In genomic region chr13:113610732-113611500, GRCm38 (mm10) we compare ENCODE assay signal across 13 mouse cellular contexts. TPM values are rescaled to one million over a fixed set of nuclear protein-coding genes. Genes with fewer than 3 reads are reported as not detected.
DNase-seq lines count a peak whose midpoint lies in the region; ATAC-seq and TF ChIP-seq lines count a peak whose summit lies in the region.
"Had no signal": no experiment of that assay in that cellular context is flagged by ENCODE, and none has a peak within 500 bp of the region (broad histone marks: within the 10 kb centered on the region; RNA-seq: fewer than 3 reads in every experiment).

No protein-coding gene starts in this region.

- no peak overlapping the region for H3K4me3 ChIP-seq in heart, embryonic 15.5 days
- H3K4me3 ChIP-seq in liver, adult 2 months (ENCODE audit: insufficient read depth, low read depth, low read length): no peak overlapping the region
- H3K4me3 ChIP-seq in liver, embryonic 11.5 days (ENCODE audit: low read depth, low read length): no peak overlapping the region
- H3K4me3 ChIP-seq in stomach, embryonic 16.5 days (replicated peaks; ENCODE audit: low read length): no peak overlapping the region
- H3K4me3 ChIP-seq: liver, embryonic 13.5 days had no signal

- TF ChIP-seq POLR2A in liver, adult 2 months (IDR thresholded peaks at IDR 0.05; ENCODE audit: extremely low read depth, insufficient read depth, low read length): no peak

- no peaks in the 10 kb centered on the region for H3K36me3 ChIP-seq in heart, embryonic 15.5 days
- no peaks in the 10 kb centered on the region for H3K36me3 ChIP-seq in liver, adult 2 months (ENCODE audit: control insufficient read depth, insufficient read depth, low read length)
- peaks cover 4% of the 10 kb centered on the region; the same call in 1 of the 2 replicates for H3K36me3 ChIP-seq in liver, embryonic 11.5 days (ENCODE audit: control insufficient read depth, insufficient read depth, low read length)
- H3K36me3 ChIP-seq in stomach, embryonic 16.5 days (ENCODE audit: control insufficient read depth, insufficient read depth, low read length): no peaks in the 10 kb centered on the region; the same call in 1 of the 2 replicates

- 0 out of 2 replicates have a peak overlapping the region, but pooled peaks have one; percentile 8 for H3K4me2 ChIP-seq in heart, embryonic 15.5 days
- H3K4me2 ChIP-seq in liver, embryonic 11.5 days: no peak overlapping the region
- 0 out of 2 replicates have a peak overlapping the region, but pooled peaks have one; percentile 0 for H3K4me2 ChIP-seq in stomach, embryonic 16.5 days (ENCODE audit: low read depth, low read length)
- H3K4me2 ChIP-seq: liver, embryonic 13.5 days had no signal

- no peak for DNase-seq in heart, postnatal 25 days (ENCODE audit: low spot score)
- DNase-seq in liver, adult 2 months (ENCODE audit: extremely low read depth, low read depth, low spot score): peak; percentile 54
- no peak for DNase-seq in liver, embryonic 11.5 days (ENCODE audit: low spot score)
- peak; percentile 3 for DNase-seq in ovary, postnatal 36 days (ENCODE audit: low spot score)
- no peak for DNase-seq in ovary, postnatal 14 days (ENCODE audit: low spot score)
- DNase-seq: cerebellum, adult 18-20 months; forebrain, postnatal 0 days; liver, embryonic 13.5 days; thymus, postnatal 36 days had no signal

- no peak overlapping the region for H3K27ac ChIP-seq in heart, embryonic 15.5 days
- H3K27ac ChIP-seq in liver, adult 2 months (replicated peaks; ENCODE audit: insufficient read depth, low read depth, low read length): no peak overlapping the region; the same call in 1 of the 2 replicates
- H3K27ac ChIP-seq in liver, embryonic 11.5 days (ENCODE audit: low read depth, low read length): no peak overlapping the region
- H3K27ac ChIP-seq in stomach, embryonic 16.5 days (ENCODE audit: low read length): 0 out of 2 replicates have a peak overlapping the region, but pooled peaks have one; percentile 3
- H3K27ac ChIP-seq: liver, embryonic 13.5 days had no signal

- intact Hi-C loops in heart, postnatal 25 days (cut with DNase I): no loop called here

- no peaks in the 10 kb centered on the region for H3K9me3 ChIP-seq in heart, embryonic 15.5 days (replicated peaks)
- H3K9me3 ChIP-seq in liver, embryonic 11.5 days (ENCODE audit: control insufficient read depth, low read length): no peaks in the 10 kb centered on the region
- H3K9me3 ChIP-seq in stomach, embryonic 16.5 days (replicated peaks; ENCODE audit: control insufficient read depth, low read length): no peaks in the 10 kb centered on the region
- H3K9me3 ChIP-seq: liver, embryonic 13.5 days had no signal

- H3K4me1 ChIP-seq in heart, embryonic 15.5 days (replicated peaks): peaks cover 86% of the 10 kb centered on the region
- peaks cover 55% of the 10 kb centered on the region for H3K4me1 ChIP-seq in liver, adult 2 months (ENCODE audit: control insufficient read depth, insufficient read depth, low read length)
- peaks cover 46% of the 10 kb centered on the region for H3K4me1 ChIP-seq in liver, embryonic 11.5 days (replicated peaks; ENCODE audit: control insufficient read depth, insufficient read depth, low read length)
- peaks cover 79% of the 10 kb centered on the region for H3K4me1 ChIP-seq in stomach, embryonic 16.5 days (ENCODE audit: control insufficient read depth, insufficient read depth, low read length)

- 54% methylated on average over 13 of the region's 13 CpGs for WGBS in heart, embryonic 15.5 days
- WGBS in liver, adult 2 months: 56% methylated on average over 13 of the region's 13 CpGs
- 79% methylated on average over 13 of the region's 13 CpGs for whole genome bisulfite sequencing in liver, embryonic 11.5 days
- 65% methylated on average over 13 of the region's 13 CpGs for WGBS in stomach, embryonic 16.5 days

- H3K9ac ChIP-seq in heart, embryonic 15.5 days: no peak overlapping the region
- H3K9ac ChIP-seq in liver, adult 2 months (ENCODE audit: low read depth, low read length): no peak overlapping the region
- no peak overlapping the region for H3K9ac ChIP-seq in liver, embryonic 11.5 days (ENCODE audit: low read depth, low read length)
- H3K9ac ChIP-seq in stomach, embryonic 16.5 days (ENCODE audit: low read length): 0 out of 2 replicates have a peak overlapping the region, but pooled peaks have one; percentile 13
- H3K9ac ChIP-seq: forebrain, postnatal 0 days; liver, embryonic 13.5 days had no signal

- no peak for ATAC-seq in heart, embryonic 15.5 days (replicated peaks; ENCODE audit: insufficient number of reproducible peaks, insufficient read depth, low FRiP score, low read depth)
- no peak for ATAC-seq in liver, embryonic 11.5 days (replicated peaks; ENCODE audit: low FRiP score)
- no peak for ATAC-seq in stomach, embryonic 16.5 days (ENCODE audit: insufficient read depth, low FRiP score)
- ATAC-seq: forebrain, postnatal 0 days; Patski had no signal

- H3K27me3 ChIP-seq in heart, embryonic 15.5 days: no peaks in the 10 kb centered on the region
- no peaks in the 10 kb centered on the region for H3K27me3 ChIP-seq in liver, adult 2 months (ENCODE audit: control insufficient read depth, insufficient read depth, low read length)
- no peaks in the 10 kb centered on the region for H3K27me3 ChIP-seq in liver, embryonic 11.5 days (replicated peaks; ENCODE audit: control insufficient read depth, insufficient read depth, low read length)
- no peaks in the 10 kb centered on the region for H3K27me3 ChIP-seq in stomach, embryonic 16.5 days (ENCODE audit: control insufficient read depth, insufficient read depth, low read length)
- H3K27me3 ChIP-seq: liver, embryonic 13.5 days; Patski had no signal

- no peak for TF ChIP-seq CTCF in liver, adult 2 months (IDR thresholded peaks at IDR 0.05; ENCODE audit: low read depth, low read length)

- H3K79me2 ChIP-seq in liver, adult 2 months (ENCODE audit: control insufficient read depth, insufficient read depth, low read length): peaks cover 66% of the 10 kb centered on the region

RNA-seq across cellular contexts. Expression of gene Snx18, which starts 7.4 kb away (rescaled TPM):
- polyA plus RNA-seq in heart, embryonic 15.5 days (2015; fragmentation: Nextera tagmentation; extraction: Ambion mirVana): 14.2 and 17.6 TPM in 2 replicates
- 10 to 100 TPM; 22.6 to 23.6 TPM for total RNA-seq in heart, postnatal 25 days (2021)
- 15.4 and 18.1 TPM in 2 replicates for total RNA-seq in liver, adult 2 months (2014; rRNA removed)
- 7.2 and 7.5 TPM in 2 replicates for polyA plus RNA-seq in liver, adult 2 months (2012; rRNA removed)
- 14.9 and 16.0 TPM in 2 replicates for polyA plus RNA-seq in liver, embryonic 11.5 days (2014; fragmentation: Nextera tagmentation; extraction: Ambion mirVana)
- polyA plus RNA-seq in stomach, embryonic 16.5 days (2015; fragmentation: Nextera tagmentation; extraction: Ambion mirVana): 10.5 and 13.6 TPM in 2 replicates

RNA-seq across cellular contexts. Expression of gene Hspb3, which starts 52.6 kb away (rescaled TPM):
- polyA plus RNA-seq in heart, embryonic 15.5 days (2015; fragmentation: Nextera tagmentation; extraction: Ambion mirVana): 39.1 and 52.7 TPM in 2 replicates
- 10 to 100 TPM; 18.4 to 22.7 TPM for total RNA-seq in heart, postnatal 25 days (2021)
- total RNA-seq in liver, adult 2 months (2014; rRNA removed): not detected in 2 replicates
- not detected in 2 replicates for polyA plus RNA-seq in liver, adult 2 months (2012; rRNA removed)
- polyA plus RNA-seq in liver, embryonic 11.5 days (2014; fragmentation: Nextera tagmentation; extraction: Ambion mirVana): 0.25 and 0.59 TPM in 2 replicates
- 0.41 and 5.2 TPM in 2 replicates for polyA plus RNA-seq in stomach, embryonic 16.5 days (2015; fragmentation: Nextera tagmentation; extraction: Ambion mirVana)
- total RNA-seq: megakaryocyte progenitor cell, adult 5-6 weeks had no signal
- polyA plus RNA-seq: Patski had no signal

Comparison
In these comparisons a context has a peak if more than half of its experiments do, and no peak if none do; other contexts are left out.
1. DNase-seq: peak in liver, adult 2 months (single experiment) and ovary, postnatal 36 days (single experiment); none in heart, postnatal 25 days (single experiment), liver, embryonic 11.5 days (single experiment) and ovary, postnatal 14 days (single experiment).